Mouse (Mus musculus): ENCODE measurements around the gene Lrr1. TPM values are rescaled to one million over a fixed set of nuclear protein-coding genes. Genes with fewer than 3 reads are reported as not detected.
A peak's percentile ranks its signal among the peaks of the same experiment; 100 is the strongest.

The Lrr1 gene
- total RNA-seq, 2 experiments from 2014 or later: 6.7 to 14.2 TPM

GRCm38 (mm10) chr12:69196444-69197377 lies 28.1 kb downstream of the Lrr1 start, which contains the start of gene Gm49383:
Gene Gm49383 (minus strand): TSS chr12:69197104.
- peak; percentile 67 for ATAC-seq (replicated peaks; ENCODE audit: low FRiP score, poor library complexity, severe bottlenecking)

DNA sequence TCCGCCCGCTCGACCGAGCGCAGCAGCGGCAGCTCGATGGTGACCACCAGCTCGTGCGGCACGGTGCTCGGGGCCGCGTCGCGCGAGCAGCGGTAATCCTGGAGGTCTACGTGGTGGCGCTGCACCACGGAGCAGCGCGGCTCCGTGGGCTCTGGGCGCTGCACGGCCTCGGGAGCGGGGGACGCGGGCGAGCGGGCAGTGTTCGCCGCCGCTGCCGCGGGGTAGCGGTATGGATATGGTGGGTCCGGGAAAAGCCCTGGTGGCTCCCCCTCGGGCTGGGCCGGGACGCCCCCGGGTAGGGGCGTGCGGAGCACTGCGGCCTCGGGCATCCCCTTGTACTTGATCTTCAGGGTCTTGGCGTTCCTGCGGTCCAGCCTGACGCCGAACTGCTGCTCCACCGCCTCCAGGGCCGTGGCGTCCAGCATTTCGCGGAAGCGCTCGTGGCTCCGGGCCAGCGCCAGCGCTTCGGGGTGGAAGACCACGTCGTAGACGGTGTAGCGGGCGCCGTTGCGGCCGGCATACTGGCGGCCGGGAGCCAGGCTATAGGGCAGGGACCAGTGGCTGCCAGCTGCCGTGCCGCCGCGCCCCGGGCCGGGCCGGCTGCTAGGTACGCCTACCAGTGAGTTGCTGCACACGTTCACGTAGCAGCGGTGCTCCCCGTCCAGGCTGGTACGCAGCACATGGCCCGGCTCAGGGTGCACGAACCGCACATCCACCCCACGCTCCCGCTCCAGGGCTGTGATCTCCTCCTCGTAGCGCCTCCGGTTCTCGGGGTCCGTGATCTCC lies 29.0 kb downstream of the Lrr1 start:
- ATAC-seq (replicated peaks; ENCODE audit: low FRiP score, poor library complexity, severe bottlenecking): peak; percentile 77

DNA sequence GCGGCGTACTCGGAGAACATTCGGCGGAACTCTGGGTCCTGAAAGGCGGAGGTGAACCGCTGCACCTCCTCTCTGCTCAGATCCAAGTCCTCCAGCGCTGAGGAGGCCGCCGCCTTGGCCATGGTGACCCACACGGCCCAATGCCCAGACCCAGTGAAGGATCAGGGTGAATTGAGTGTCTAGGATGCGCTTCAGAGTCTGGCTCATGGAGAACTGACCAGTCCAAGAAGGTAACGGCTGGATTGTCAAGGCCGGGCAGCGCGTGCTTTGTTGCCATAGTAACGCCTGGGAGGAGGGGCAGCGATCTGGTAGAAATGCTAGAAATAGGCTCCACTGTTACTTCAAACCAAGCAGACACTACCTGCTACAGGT lies 29.5 kb downstream of the Lrr1 start, which contains the start of gene Dnaaf2:
Dnaaf2 (minus strand) TSS at position 266 of the 372 bp plus-strand sequence.
- peak; percentile 66 for ATAC-seq (replicated peaks; ENCODE audit: low FRiP score, poor library complexity, severe bottlenecking)

- ATAC-seq (replicated peaks; ENCODE audit: low FRiP score, poor library complexity, severe bottlenecking): no peak
Measured at GRCm38 (mm10) chr12:69198985-69199384, 30.4 kb downstream of the Lrr1 start.

DNA sequence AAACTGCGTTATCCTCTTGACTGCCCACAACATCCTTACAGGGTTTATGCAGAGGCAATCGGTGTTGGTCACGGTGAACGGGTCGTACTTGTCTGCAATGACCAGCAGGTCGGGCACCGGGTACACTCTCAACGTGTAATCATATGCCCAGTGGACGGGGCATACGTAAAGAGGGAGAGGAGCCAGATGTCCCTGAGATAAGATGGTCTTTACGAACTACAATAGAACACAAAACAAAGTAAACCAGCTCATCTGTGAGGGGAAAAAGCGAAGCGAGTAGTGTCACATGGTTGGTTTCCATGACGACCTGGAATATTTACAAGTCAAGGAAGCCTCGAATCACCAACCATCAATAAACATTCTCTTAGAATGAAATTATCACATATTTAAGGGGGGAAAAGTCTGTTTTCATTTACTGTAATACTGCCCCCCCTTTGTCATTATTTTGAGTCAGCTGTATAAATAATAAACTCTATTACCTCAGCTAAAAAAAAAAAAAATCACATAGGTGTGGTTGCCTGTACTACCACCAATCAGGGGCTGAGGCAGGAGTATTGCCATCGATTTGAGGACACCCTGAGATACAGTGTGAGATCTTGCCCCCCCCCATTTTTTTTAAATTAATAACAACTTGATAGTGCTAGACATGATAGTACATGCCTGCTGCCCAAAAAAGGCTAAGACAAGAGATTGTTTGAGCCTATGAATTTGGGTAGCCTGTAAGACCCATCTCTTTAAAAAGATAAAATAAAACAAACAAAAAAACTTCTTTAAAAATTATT lies 35.6 kb downstream of the Lrr1 start, which contains the start of gene Gm49384:
Gm49384 (minus strand) TSS at position 216 of the 782 bp plus-strand sequence.
- no peak for ATAC-seq (replicated peaks; ENCODE audit: low FRiP score, poor library complexity, severe bottlenecking)

- ATAC-seq (replicated peaks; ENCODE audit: low FRiP score, poor library complexity, severe bottlenecking): no peak
Measured at GRCm38 (mm10) chr12:69207396-69207795, 38.8 kb downstream of the Lrr1 start.

DNA sequence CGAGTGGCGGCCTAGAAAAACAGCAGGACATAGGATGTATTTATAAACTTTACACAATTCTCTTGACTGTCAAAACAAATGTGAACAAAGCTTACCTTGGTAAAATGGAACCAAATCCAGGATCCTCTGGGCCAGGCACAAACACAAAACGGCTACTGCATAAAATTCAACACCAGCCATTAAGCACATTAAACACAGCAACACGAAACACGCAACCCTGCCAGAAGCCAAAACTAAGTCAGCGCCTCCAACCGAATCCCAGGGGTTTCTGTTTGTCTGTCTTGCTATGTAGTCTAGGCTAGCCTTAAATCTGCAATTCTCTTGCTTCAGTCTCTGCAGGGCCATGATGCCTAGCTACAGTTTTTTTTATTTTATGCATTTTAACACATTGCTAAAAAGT lies 39.3 kb downstream of the Lrr1 start:
- ATAC-seq (replicated peaks; ENCODE audit: low FRiP score, poor library complexity, severe bottlenecking): no peak

DNA sequence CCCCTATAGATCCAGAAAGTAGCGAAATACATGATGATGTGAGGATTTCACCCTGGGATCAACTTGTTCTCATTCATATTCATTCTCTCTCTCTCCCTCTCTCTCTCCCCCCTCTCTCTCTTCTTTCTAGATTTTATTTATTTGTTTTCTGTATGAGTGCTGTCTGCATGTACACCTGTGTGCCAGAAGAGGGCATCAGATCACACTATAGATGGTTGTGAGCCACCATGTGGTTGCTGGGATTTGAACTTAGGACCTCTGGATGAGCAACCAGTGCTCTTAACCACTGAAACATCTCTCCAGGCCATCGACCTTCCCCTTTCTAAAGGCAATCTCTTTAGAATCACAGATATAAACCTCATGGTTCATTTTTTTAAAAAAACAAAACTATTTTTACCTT lies 39.9 kb downstream of the Lrr1 start:
- no peak for ATAC-seq (replicated peaks; ENCODE audit: low FRiP score, poor library complexity, severe bottlenecking)

GRCm38 (mm10) chr12:69210056-69210979 lies 41.7 kb downstream of the Lrr1 start:
- no peak for ATAC-seq (replicated peaks; ENCODE audit: low FRiP score, poor library complexity, severe bottlenecking)

DNA sequence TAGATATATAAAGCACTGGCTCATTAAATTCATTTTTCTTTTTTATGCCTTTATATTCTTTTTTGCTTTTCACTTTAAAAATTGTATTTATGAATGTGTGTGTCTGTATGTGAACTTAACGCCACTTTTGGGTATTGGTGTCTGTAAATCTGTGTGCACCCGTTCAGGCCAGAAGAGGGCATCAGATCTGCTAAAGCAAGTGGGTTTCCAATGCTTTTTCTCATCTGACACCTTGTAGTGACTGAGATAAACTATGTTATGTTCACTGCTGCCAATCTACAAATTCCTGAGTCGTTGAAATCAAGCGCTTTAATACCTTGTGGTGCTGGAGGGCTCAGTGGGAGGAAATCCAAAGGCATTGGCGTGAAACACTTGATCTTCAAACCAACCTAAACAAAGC lies 42.4 kb downstream of the Lrr1 start:
- no peak for ATAC-seq (replicated peaks; ENCODE audit: low FRiP score, poor library complexity, severe bottlenecking)

GRCm38 (mm10) chr12:69213186-69213777 lies 44.7 kb downstream of the Lrr1 start:
- ATAC-seq (replicated peaks; ENCODE audit: low FRiP score, poor library complexity, severe bottlenecking): no peak

- no peak for ATAC-seq (replicated peaks; ENCODE audit: low FRiP score, poor library complexity, severe bottlenecking)
Measured at GRCm38 (mm10) chr12:69214393-69214792, 45.8 kb downstream of the Lrr1 start.

DNA sequence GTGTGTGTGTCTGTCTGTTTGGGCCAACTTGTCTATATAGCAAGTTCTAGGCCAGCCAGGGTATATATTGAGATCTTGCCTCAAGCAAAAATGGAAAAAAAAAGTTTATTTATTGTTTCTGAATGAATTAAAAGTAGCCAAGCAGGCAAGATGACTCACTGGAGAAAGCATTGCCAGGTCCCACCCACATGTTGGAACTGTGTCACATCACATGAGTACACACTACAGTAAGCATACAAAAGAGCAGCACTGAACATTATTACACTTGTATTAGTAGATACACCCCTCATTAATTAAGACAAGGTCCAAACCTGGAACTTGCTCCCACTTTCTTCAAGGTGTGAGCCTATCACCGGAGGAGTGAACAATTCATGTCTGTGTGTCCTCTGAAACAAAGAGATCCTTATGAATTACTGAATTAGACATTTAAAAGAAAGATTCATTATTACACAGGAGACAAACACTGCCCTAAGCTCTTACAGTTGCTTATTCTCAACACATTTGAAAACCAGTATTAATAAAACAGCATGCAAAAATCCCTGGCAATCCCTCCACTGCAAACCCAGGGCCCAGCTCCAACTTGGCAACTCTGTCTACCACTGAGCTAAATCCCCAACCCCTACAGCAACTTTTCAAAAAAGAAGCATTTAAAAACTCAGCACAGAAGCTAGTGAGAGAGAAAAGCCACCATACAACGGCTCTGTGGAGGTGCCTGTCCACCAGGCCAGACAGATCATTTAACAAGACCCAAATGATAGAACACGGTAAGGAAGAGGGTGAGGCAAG lies 46.6 kb downstream of the Lrr1 start:
- no peak for ATAC-seq (replicated peaks; ENCODE audit: low FRiP score, poor library complexity, severe bottlenecking)

- no peak for ATAC-seq (replicated peaks; ENCODE audit: low FRiP score, poor library complexity, severe bottlenecking)
Measured at GRCm38 (mm10) chr12:69216587-69216986, 48.0 kb downstream of the Lrr1 start.

GRCm38 (mm10) chr12:69220613-69221277 lies 52.1 kb downstream of the Lrr1 start:
- ATAC-seq (replicated peaks; ENCODE audit: low FRiP score, poor library complexity, severe bottlenecking): no peak

DNA sequence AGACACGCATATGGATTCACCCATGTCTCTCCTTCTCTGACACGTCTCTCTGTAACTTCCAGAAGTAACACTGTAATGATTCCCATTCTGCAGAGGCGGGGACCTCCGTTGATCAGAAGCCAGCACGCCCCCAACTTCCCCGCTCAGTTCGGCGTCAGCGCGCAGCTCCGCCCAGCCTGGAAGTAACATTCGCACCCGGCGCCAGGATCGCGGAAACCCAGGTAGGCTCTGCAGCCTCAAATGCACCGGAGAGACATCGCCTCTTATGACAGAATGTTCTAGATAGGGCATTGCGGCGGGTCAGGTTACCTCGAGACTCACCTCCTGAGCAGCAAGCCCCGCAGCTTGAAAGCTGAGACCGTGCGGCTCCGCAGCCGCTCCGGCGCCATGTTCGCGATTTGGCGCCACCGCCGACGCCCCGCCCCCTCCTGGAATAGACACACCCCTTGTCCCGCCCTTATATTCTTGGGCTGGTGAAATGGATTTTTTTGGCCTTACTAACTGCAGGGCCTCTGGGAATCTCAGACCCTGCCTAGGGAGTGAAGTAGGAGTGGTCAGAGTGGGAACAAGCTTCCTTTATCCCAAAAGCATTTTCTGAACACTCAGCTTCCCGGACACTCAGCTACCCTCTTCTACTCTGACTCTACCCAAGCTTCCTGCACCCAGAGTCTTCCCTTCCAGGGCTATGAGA lies 59.3 kb downstream of the Lrr1 start, which contains the start of gene Pole2:
Pole2 (minus strand) TSS at position 420 of the 691 bp plus-strand sequence.
- ATAC-seq (replicated peaks; ENCODE audit: low FRiP score, poor library complexity, severe bottlenecking): peak; percentile 94

Measured in erythroblast, adult 5-6 weeks (primary cell).